Mouse (Mus musculus) liver, embryonic 11.5 days (tissue): ENCODE data around the gene Pygm. TPM values are rescaled to one million over a fixed set of nuclear protein-coding genes. Genes with fewer than 3 reads are reported as not detected.

Experiments used
- ATAC-seq: fragments of 200-750 bp; cut with Nextera tagmentation; replicated peaks from 2 replicates; pipeline ENCODE4 v1.8.0; 2017; ENCODE audit warnings: moderate number of reproducible peaks, mild to moderate bottlenecking, moderate TSS enrichment, moderate library complexity; ENCODE audit not compliant: low FRiP score
- DNase-seq: peaks from one replicate; pipeline ENCODE4 v3.0.0-alpha.2; 2017; ENCODE audit warnings: low spot score
- H3K27ac ChIP-seq: fragments of 300-500 bp; sonication (generic); 2 replicates; pipeline ENCODE4 v1.5.1; 2014; ENCODE audit warnings: mild to moderate bottlenecking, low read depth, low read length, control low read depth
- H3K27me3 ChIP-seq: fragments of 300-500 bp; sonication (generic); replicated peaks from 2 replicates; pipeline ENCODE4 v1.6.1; 2014; ENCODE audit warnings: low read length, mixed read lengths; ENCODE audit not compliant: control insufficient read depth, insufficient read depth
- H3K36me3 ChIP-seq: fragments of 300-500 bp; sonication (generic); 2 replicates; pipeline ENCODE4 v1.6.1; 2014; ENCODE audit warnings: mild to moderate bottlenecking, low read length, moderate library complexity, mixed read lengths; ENCODE audit not compliant: control insufficient read depth, insufficient read depth
- H3K4me1 ChIP-seq: fragments of 300-500 bp; sonication (generic); replicated peaks from 2 replicates; pipeline ENCODE4 v1.6.1; 2014; ENCODE audit warnings: low read length, mixed read lengths; ENCODE audit not compliant: control insufficient read depth, insufficient read depth
- H3K4me2 ChIP-seq: fragments of 300-500 bp; sonication (generic); 2 replicates; pipeline ENCODE4 v1.6.1; 2014; ENCODE audit warnings: mild to moderate bottlenecking, control low read depth, moderate library complexity
- H3K4me3 ChIP-seq: fragments of 300-500 bp; sonication (generic); 2 replicates; pipeline ENCODE4 v1.5.1; 2014; ENCODE audit warnings: low read depth, low read length, control low read depth
- H3K9ac ChIP-seq: fragments of 300-500 bp; sonication (generic); 2 replicates; pipeline ENCODE4 v1.6.1; 2014; ENCODE audit warnings: low read depth, low read length, control low read depth
- H3K9me3 ChIP-seq: fragments of 300-500 bp; sonication (generic); 2 replicates; pipeline ENCODE4 v1.6.1; 2016; ENCODE audit warnings: low read length, inconsistent platforms, mixed read lengths; ENCODE audit not compliant: control insufficient read depth
- WGBS: fragments of 180-500 bp; shearing (Covaris S2); extraction: QIAGEN DNeasy Blood & Tissue Kit; methylation state at CpG from one replicate; pipeline ENCODE4 v1.1.7; 2014; 5-methylcytosine and 5-hydroxymethylcytosine counted together
- polyA plus RNA-seq: library from polyadenylated mRNA; unstranded; fragments of >200 nt; fragmentation: Nextera tagmentation; extraction: Ambion mirVana; gene quantifications from 2 replicates; pipeline ENCODE4 v1.2.1, GENCODE M21; 2014

Pygm gene
- polyA plus RNA-seq, 1 experiment from 2014 or later, result 4.3 TPM

DNA sequence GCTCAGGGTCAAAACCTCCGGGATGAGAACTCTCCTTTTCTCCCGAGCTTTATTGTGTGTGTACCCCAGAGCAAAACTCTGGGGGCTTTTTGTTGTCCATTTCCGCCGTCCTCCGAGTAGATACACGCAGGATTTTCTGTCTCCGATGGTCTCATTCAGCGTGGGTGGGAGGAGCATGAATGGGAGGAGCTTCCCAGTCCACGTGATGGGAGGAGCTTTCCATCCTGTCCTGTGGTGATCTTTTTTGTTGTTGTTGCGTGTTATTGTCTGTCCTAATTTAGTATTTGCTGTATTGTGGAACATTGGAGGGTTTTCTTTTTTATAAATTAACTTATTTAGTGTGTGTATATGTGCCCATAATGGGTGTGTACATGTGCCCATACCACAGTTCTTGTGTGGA is 21.2 kb downstream of the Pygm start:
- WGBS, result 76% methylated on average over 10 of the region's 10 CpGs

DNA sequence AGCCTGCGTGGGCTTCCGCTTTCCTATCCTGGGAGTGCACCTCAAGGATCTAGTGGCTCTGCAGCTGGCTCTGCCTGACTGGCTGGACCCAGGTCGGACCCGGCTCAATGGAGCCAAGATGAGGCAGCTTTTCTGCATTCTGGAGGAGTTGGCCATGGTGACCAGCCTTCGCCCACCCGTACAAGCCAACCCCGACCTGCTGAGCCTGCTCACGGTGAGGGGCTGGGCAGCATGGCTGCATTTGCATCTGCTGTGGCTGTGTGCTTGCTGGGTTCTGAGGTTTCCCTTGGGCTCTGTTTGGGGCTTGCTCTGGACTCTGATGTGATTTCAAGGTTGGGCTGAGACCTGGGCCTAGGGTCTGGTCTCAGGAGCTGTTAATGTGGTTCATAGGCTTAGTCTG is 22.9 kb downstream of the Pygm start:
- WGBS, result 87% methylated on average over 8 of the region's 8 CpGs
- H3K27ac ChIP-seq, result no peak overlapping the region
- no peak overlapping the region for H3K4me2 ChIP-seq
- DNase-seq (no peak), ATAC-seq (no peak)
- no peaks in the 10 kb centered on the region; the same call in 1 of the 2 replicates for H3K36me3 ChIP-seq
- H3K9ac ChIP-seq, result no peak overlapping the region
- H3K27me3 ChIP-seq, result no peaks in the 10 kb centered on the region; the same call in 1 of the 2 replicates
- no peaks in the 10 kb centered on the region for H3K9me3 ChIP-seq
- H3K4me3 ChIP-seq, result no peak overlapping the region
- peaks cover 18% of the 10 kb centered on the region for H3K4me1 ChIP-seq

More for the DNA sequence above, 21.2 kb downstream of the Pygm start:
- H3K27ac ChIP-seq, result no peak overlapping the region
- peaks cover 8% of the 10 kb centered on the region for H3K27me3 ChIP-seq
- H3K4me2 ChIP-seq, result no peak overlapping the region
- ATAC-seq (no peak), DNase-seq (no peak)
- H3K36me3 ChIP-seq, result no peaks in the 10 kb centered on the region; the same call in 1 of the 2 replicates
- no peak overlapping the region for H3K4me3 ChIP-seq
- H3K9ac ChIP-seq, result no peak overlapping the region
- H3K9me3 ChIP-seq, result no peaks in the 10 kb centered on the region
- peaks cover 31% of the 10 kb centered on the region for H3K4me1 ChIP-seq

DNA sequence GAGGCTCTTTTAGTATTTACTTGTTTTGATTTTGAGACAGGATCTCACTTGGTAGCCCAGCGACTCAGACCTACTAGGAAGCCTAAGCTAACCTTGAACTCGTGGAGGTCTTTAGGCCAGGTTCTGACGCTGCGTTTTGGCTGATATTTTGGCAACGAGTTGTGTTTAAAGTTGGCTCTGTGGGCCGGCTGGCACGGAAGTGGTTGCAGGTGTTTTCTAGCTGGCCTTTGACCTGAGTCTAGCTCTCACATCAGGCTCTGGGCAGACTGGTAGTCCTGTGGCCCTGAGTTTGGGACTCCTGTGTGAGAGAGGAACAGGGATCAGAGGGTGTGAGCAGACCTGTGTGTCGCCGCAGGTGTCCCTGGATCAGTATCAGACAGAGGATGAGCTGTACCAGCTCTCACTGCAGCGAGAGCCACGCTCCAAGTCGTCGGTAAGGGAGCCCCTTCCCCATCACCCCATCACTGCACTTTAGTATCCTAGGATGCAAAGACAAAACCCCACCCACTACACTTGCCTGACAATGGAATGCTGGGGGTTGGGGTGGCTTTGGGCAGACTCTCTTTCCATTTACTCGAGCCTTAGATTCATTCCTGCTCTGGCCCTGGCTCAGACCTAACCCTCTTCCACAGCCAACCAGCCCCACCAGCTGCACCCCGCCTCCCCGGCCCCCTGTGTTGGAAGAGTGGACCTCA is 23.8 kb downstream of the Pygm start:
- Histone ChIP-seq H3K9ac (no peak overlapping the region), H3K27ac (no peak overlapping the region), H3K9me3 (no peaks in the 10 kb centered on the region), H3K4me1 (peaks cover 11% of the 10 kb centered on the region), H3K27me3 (no peaks in the 10 kb centered on the region; the same call in 1 of the 2 replicates), H3K4me3 (no peak overlapping the region), H3K4me2 (no peak overlapping the region), H3K36me3 (no peaks in the 10 kb centered on the region; the same call in 1 of the 2 replicates)
- ATAC-seq (no peak), DNase-seq (no peak)
- WGBS, result 72% methylated on average over 16 of the region's 16 CpGs

DNA sequence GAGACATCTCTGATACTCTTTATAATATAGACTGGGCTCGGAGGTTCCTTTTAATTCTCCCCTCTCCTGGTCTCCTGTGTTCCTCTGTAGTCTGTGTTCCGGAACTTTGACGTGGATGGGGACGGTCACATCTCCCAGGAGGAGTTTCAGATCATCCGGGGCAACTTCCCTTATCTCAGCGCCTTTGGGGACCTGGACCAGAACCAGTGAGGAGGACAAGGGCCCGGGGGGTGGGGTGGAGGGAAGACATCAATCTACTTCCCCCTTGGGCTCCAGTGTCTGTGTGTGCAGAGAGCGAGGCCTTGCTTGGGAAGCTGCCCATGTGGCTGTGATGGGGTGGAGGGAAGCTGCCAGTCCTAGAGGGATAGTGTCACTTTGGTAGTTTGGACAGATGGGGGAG is 24.6 kb downstream of the Pygm start:
- 71% methylated on average over 8 of the region's 8 CpGs for WGBS
- Histone ChIP-seq H3K4me2 (no peak overlapping the region), H3K36me3 (no peaks in the 10 kb centered on the region; the same call in 1 of the 2 replicates), H3K4me1 (peaks cover 7% of the 10 kb centered on the region), H3K27ac (no peak overlapping the region), H3K4me3 (no peak overlapping the region), H3K9ac (no peak overlapping the region), H3K9me3 (no peaks in the 10 kb centered on the region), H3K27me3 (no peaks in the 10 kb centered on the region; the same call in 1 of the 2 replicates)
- ATAC-seq (no peak), DNase-seq (no peak)

DNA sequence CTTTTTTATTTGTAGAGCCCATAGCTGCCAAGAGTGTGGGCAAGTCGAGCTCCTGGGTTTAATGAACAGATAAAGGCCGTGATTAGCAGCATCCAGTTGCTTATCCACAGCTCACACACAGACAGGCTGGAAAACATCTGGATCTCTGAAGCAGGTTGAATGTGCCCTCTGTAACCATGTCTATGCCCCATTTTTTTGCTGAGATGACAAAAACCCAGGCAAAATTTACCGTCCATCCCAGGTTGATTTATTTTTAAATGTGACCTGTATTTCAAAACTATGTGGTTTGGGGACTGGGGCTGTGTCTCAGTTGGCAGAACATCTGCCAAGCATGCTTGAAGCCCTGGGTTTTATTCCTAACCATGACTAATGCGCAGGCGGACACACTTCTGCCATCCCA is 25.0 kb downstream of the Pygm start:
- Histone ChIP-seq H3K27ac (no peak overlapping the region), H3K36me3 (no peaks in the 10 kb centered on the region; the same call in 1 of the 2 replicates), H3K4me3 (no peak overlapping the region), H3K27me3 (no peaks in the 10 kb centered on the region), H3K9me3 (no peaks in the 10 kb centered on the region), H3K4me1 (peaks cover 7% of the 10 kb centered on the region; the same call in 1 of the 2 replicates), H3K9ac (no peak overlapping the region), H3K4me2 (no peak overlapping the region)
- ATAC-seq, result no peak
- no peak for DNase-seq
- 74% methylated on average over 5 of the region's 5 CpGs for WGBS

DNA sequence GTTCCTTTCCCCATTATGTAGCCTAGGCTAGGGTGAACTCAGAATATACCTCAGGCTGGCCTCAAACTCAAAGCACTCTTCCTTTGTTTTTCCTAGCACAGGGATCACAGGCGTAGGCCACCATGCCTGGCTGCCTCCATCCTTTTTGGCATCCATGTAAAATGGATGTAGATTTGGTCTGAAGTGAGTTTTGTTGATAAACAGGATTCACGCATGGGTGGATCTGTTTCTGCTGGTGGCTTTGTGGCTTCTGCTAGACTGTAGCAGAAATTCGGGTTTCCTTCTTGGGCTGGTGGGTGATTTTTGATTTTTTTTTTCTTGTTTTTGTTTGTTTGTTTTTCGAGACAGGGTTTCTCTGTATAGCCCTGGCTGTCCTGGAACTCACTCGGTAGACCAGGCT is 25.7 kb downstream of the Pygm start:
- Histone ChIP-seq H3K27ac (no peak overlapping the region), H3K9ac (no peak overlapping the region), H3K27me3 (no peaks in the 10 kb centered on the region), H3K9me3 (no peaks in the 10 kb centered on the region), H3K4me3 (no peak overlapping the region), H3K36me3 (no peaks in the 10 kb centered on the region; the same call in 1 of the 2 replicates), H3K4me2 (no peak overlapping the region), H3K4me1 (peaks cover 5% of the 10 kb centered on the region; the same call in 1 of the 2 replicates)
- ATAC-seq (no peak), DNase-seq (no peak)
- 83% methylated on average over 5 of the region's 5 CpGs for WGBS

DNA sequence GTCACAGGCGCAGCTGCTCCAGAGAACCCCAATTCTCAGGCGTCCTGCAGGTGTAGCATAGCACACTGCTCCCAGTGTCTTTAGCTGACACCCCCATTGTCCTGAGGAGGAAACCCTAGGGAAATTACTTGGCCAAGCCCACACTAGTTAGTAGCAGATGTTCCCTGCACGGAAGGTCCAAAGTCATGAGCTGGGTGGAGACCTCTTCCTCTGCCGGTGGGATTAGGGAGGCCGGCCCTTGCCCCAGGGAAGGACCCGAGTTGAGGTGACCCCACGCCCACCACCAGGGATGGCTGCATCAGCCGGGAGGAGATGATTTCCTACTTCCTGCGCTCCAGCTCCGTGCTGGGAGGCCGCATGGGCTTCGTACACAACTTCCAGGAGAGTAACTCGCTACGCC is 28.6 kb downstream of the Pygm start:
- peaks cover 22% of the 10 kb centered on the region for H3K4me1 ChIP-seq
- no peak overlapping the region for H3K4me2 ChIP-seq
- no peaks in the 10 kb centered on the region for H3K36me3 ChIP-seq
- no peak for DNase-seq
- ATAC-seq, result no peak
- no peak overlapping the region for H3K9ac ChIP-seq
- H3K4me3 ChIP-seq, result no peak overlapping the region
- no peaks in the 10 kb centered on the region for H3K9me3 ChIP-seq
- WGBS, result 67% methylated on average over 14 of the region's 14 CpGs
- peaks cover 3% of the 10 kb centered on the region; the same call in 1 of the 2 replicates for H3K27me3 ChIP-seq
- H3K27ac ChIP-seq, result no peak overlapping the region

DNA sequence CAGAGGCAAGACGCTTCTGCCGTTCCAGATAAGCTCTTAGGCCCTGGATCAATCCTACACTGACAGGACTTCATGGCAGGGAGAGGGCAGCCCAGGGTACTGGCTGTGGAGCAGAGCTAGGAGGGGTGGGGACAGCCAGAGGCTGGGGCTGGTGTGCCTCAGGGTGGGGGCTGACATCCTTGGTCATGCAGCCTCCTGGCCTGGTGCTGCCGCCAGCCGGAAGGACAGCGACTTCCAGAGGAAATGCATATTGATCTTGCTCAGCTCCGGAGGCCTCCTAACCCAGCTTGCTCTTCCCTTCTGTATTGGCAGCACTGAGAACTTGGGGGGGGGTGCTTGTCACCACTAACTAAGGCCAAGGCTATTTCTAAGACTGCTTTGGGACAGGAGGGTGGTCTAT is 31.3 kb downstream of the Pygm start:
- WGBS, result 11% methylated on average over 6 of the region's 6 CpGs

More for the DNA sequence above, 31.3 kb downstream of the Pygm start:
- H3K36me3 ChIP-seq, result no peaks in the 10 kb centered on the region
- H3K9ac ChIP-seq, result no peak overlapping the region
- H3K27me3 ChIP-seq, result peaks cover 29% of the 10 kb centered on the region
- H3K4me3 ChIP-seq, result no peak overlapping the region
- peaks cover 24% of the 10 kb centered on the region for H3K4me1 ChIP-seq
- DNase-seq, result no peak
- H3K9me3 ChIP-seq, result no peaks in the 10 kb centered on the region
- no peak overlapping the region; the same call in 1 of the 2 replicates for H3K4me2 ChIP-seq
- H3K27ac ChIP-seq, result no peak overlapping the region
- 0 out of 2 replicates have a peak, but pooled peaks have one; percentile 34 for ATAC-seq
